Mouse (Mus musculus) erythroblast, embryonic 14.5 days (primary cell): ENCODE data around the gene Pth1r. TPM values are rescaled to one million over a fixed set of nuclear protein-coding genes. Genes with fewer than 3 reads are reported as not detected.

Experiments
- H3K27me3 ChIP-seq: 2 replicates; pipeline ENCODE4 v1.6.1; 2012; ENCODE audit warnings: inconsistent platforms; ENCODE audit not compliant: control insufficient read depth
- H3K36me3 ChIP-seq: 2 replicates; pipeline ENCODE4 v1.6.1; 2012; ENCODE audit warnings: mild to moderate bottlenecking, inconsistent platforms; ENCODE audit not compliant: control insufficient read depth
- H3K4me1 ChIP-seq: 2 replicates; pipeline ENCODE4 v1.6.1; 2012; ENCODE audit warnings: inconsistent platforms; ENCODE audit not compliant: control insufficient read depth
- H3K4me3 ChIP-seq: replicated peaks from 2 replicates; pipeline ENCODE3; 2012; ENCODE audit warnings: moderate library complexity, mild to moderate bottlenecking, inconsistent platforms
- H3K9me3 ChIP-seq: 2 replicates; pipeline ENCODE4 v1.6.1; 2012; ENCODE audit warnings: low read length, inconsistent platforms, mixed read lengths; ENCODE audit not compliant: control insufficient read depth
- GATA1 ChIP-seq: IDR thresholded peaks from 2 replicates; pipeline ENCODE4 v1.6.1; 2012; ENCODE audit warnings: low read length, inconsistent platforms, mixed read lengths
- TAL1 ChIP-seq: IDR thresholded peaks from 3 replicates; pipeline ENCODE4 v1.6.1; 2012; ENCODE audit warnings: low read length, inconsistent platforms, mixed read lengths
- polyA plus RNA-seq: library from polyadenylated mRNA; stranded (reverse); fragments of >175 nt; gene quantifications from 2 replicates; pipeline ENCODE4 v1.2.3, GENCODE M21; 2012

The Pth1r gene
- polyA plus RNA-seq, 1 experiment: not detected

DNA sequence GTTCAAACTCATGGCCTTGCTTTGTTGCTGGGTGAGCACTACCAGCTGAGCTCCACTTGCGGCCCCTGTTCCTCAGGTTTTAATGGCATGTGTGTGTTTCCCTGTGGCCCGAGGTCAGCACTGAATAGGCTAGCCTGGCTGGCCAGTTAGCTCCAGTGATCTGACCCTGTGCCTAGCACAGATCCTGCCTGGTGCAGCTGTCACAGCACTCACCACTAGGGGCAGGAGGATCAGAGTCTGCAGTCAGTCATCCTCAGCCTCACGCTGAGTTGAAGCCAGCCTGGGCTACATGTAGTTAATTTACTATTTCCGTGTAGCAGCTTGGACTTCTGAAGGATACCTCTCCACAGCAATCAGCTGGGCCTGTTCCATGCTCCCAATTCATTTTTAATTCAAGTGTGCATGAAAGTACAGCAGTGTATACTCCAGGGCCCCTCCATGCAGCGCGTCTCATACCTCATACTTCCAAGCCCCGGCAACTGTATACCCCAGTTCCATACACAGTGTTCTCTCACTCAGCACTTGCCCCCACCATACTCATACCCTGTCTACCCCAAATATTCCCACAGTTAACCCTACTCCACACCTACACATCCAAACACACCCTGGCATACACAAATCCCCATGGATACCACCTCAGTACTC lies 74.4 kb downstream of the Pth1r start:
- TF ChIP-seq GATA1: no peak
- no peak for TF ChIP-seq TAL1
- peaks cover 6% of the 10 kb centered on the region for H3K36me3 ChIP-seq
- peaks cover 74% of the 10 kb centered on the region for H3K4me1 ChIP-seq

More for the DNA sequence above, 74.4 kb downstream of the Pth1r start:
- Histone ChIP-seq H3K27me3 (peaks cover 17% of the 10 kb centered on the region), H3K9me3 (no peaks in the 10 kb centered on the region), H3K4me3 (no peak overlapping the region)

Other genes starting within 250 kb of the Pth1r start
- gene Setd2, start 214.5 kb downstream of the Pth1r start, polyA plus RNA-seq: 1.1 and 3.0 TPM in 2 replicates
- 0.05 TPM in 1 of 2 replicates, not detected in the other for gene Nradd, start 122.7 kb downstream of the Pth1r start, polyA plus RNA-seq
- 0.26 and 0.65 TPM in 2 replicates for gene Nbeal2, start 93.0 kb downstream of the Pth1r start, polyA plus RNA-seq
- 21.3 and 25.9 TPM in 2 replicates for gene Ccdc12, start 90.6 kb downstream of the Pth1r start, polyA plus RNA-seq
- gene Myl3, start 5.3 kb downstream of the Pth1r start, polyA plus RNA-seq: not detected in 2 replicates
- not detected in 2 replicates for gene Prss42, start 51.0 kb upstream of the Pth1r start, polyA plus RNA-seq
- 0.02 TPM in 1 of 2 replicates, not detected in the other for gene Prss44, start 66.8 kb upstream of the Pth1r start, polyA plus RNA-seq
- not detected in 2 replicates for gene Prss43, start 79.5 kb upstream of the Pth1r start, polyA plus RNA-seq
- not detected in 2 replicates for gene Prss45, start 87.4 kb upstream of the Pth1r start, polyA plus RNA-seq
- not detected in 2 replicates for gene Prss46, start 97.4 kb upstream of the Pth1r start, polyA plus RNA-seq
- gene Prss50, start 110.8 kb upstream of the Pth1r start, polyA plus RNA-seq: 0.87 and 3.1 TPM in 2 replicates
- gene Als2cl, start 132.7 kb upstream of the Pth1r start, polyA plus RNA-seq: 0.02 and 0.05 TPM in 2 replicates
- not detected in 2 replicates for gene Tmie, start 133.0 kb upstream of the Pth1r start, polyA plus RNA-seq
- gene Fam240a, start 169.7 kb upstream of the Pth1r start, polyA plus RNA-seq: not detected in 2 replicates
- gene Tdgf1, start 199.0 kb upstream of the Pth1r start, polyA plus RNA-seq: not detected in 2 replicates
- not detected in 2 replicates for gene Lrrc2, start 204.4 kb upstream of the Pth1r start, polyA plus RNA-seq
- gene Rtp3, start 243.4 kb upstream of the Pth1r start, polyA plus RNA-seq: 0.02 TPM in 1 of 2 replicates, not detected in the other